Mouse (Mus musculus): ENCODE results near the gene Ppib.

Ppib gene

GRCm38 (mm10) chr9:66059583-66060307, at the start of gene Ppib:
Ppib (plus strand) TSS chr9:66060222.
- peak; percentile 97 to 98 for DNase-seq (ENCODE audit: low spot score in 2 of 2)

DNA sequence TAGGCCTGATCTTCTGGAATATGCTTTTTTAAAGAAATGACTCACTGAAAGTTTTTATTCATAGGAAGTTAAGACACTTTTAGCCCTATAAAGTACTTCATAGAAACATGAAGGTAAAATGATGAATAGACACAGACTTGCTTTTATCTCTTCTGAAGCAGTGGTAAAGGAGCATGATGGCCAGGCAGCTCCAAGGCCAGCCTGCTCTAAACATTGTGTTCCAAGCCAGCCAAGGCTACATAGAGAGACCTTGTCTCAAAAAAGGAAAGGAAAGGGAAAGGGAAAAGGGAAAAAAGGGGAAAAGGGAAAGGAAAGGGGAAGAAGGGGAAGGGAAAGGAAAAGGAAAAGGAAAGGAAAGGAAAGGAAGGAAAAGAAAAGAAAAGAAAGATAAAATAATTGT, 39.4 kb upstream of the Ppib start:
- DNase-seq (ENCODE audit: low spot score in 2 of 2): no peak

- no peak for DNase-seq (ENCODE audit: low spot score in 2 of 2)
Measured at GRCm38 (mm10) chr9:66038082-66038481, 21.9 kb upstream of the Ppib start.

GRCm38 (mm10) chr9:66038581-66038980, 21.4 kb upstream of the Ppib start:
- no peak for DNase-seq (ENCODE audit: low spot score in 2 of 2)

DNA sequence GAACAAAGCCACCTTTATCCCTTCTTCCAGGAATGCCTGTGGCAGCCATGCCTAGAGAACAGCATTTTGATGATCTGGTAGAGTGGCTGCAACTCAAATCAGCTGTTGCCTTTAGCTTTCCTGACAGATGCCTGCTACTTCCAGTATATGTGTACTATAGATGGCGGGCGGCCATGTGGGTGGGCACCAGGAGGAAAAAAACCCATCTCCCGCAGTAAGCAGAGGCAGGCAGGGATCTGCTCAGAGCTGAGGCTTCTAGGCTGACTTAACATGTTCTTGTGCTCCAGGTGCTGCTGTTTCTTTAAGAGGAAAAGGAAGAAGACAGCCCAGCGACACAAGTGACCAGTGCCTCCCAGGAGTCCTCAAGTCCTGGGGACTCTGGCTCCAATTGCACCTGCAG, 20.7 kb upstream of the Ppib start:
- DNase-seq (ENCODE audit: low spot score in 2 of 2): no peak

- no peak for DNase-seq (ENCODE audit: low spot score in 2 of 2)
Measured at GRCm38 (mm10) chr9:66040801-66041200, 19.2 kb upstream of the Ppib start.

DNA sequence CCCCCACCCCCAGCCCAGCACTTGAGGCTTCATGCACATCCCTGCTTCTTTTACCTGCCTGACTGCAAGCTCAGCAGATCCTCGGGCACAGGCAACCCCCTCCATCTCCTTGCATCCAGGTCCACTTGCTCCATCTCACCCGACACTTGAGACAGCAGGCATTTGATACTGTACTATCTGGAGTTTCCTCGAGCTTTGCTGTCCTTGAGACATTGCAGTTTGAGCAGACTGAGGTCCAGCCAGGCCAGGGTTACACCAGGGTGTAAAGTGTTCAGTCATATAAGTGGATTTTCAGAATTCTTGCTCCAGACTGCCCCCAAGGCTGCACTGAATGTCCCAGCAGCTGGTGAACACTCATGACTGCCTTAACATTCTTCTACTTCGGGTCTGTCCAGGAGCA, 17.7 kb upstream of the Ppib start:
- DNase-seq (ENCODE audit: low spot score in 2 of 2): no peak

- DNase-seq (ENCODE audit: low spot score in 2 of 2): no peak
Measured at GRCm38 (mm10) chr9:66043241-66043640, 16.8 kb upstream of the Ppib start.

GRCm38 (mm10) chr9:66049931-66050601, 10.0 kb upstream of the Ppib start:
- DNase-seq (ENCODE audit: low spot score in 2 of 2): no peak

DNA sequence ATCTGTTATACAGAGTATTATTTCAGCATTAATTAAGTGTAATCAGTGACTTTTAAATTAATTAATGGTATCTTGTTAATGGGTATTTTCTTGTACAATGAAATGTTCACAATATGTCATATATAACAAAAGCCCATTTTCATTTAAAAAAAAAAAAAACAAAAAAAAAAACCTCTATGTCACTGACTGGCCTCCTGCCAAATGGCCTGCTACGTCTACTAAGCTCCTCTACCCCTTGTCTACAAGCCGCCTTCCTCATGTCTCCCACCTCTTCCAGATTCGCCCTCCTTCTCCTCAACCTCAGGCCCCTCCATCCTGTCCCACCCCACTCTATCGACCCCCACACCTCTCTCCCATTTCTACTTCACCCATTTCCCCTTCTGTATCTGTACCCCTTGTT, 8.5 kb upstream of the Ppib start:
- no peak for DNase-seq (ENCODE audit: low spot score in 2 of 2)

GRCm38 (mm10) chr9:66052731-66053130, 7.3 kb upstream of the Ppib start:
- no peak for DNase-seq (ENCODE audit: low spot score in 2 of 2)

DNA sequence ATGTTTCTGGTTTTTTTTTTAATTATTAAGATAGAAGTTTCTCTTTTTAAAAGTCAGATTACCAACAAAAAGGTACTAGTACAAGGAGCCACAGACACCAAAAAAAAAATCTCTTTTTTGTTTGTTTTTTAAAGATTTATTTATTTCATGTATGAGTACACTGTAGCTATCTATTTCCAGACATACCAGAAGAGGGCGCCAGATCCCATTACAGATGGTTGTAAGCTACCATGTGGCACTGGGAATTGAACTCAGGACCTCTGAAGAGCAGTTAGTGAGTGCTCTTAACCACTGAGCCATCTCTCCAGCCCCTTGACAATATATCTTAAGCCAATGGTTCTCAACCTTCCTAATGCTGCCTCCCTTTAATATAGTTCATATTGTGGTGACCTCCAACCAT, 6.4 kb upstream of the Ppib start:
- no peak for DNase-seq (ENCODE audit: low spot score in 2 of 2)

DNA sequence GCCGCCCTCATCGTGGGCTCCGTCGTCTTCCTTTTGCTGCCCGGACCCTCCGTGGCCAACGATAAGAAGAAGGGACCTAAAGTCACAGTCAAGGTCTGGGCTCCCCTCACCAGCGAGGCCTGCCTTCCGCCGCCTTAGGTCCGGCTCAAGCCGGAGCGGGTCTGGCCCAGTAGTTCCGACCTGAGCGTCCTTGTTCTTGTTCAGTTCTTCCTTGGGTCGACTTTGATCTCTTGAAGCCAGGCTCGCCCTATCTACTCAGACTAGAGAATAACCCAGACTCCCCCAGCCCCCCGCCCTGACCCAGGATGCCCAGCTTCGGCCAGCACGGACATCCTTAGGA, 256 bp downstream of the Ppib start:
- no peak for DNase-seq (ENCODE audit: low spot score in 2 of 2)

DNA sequence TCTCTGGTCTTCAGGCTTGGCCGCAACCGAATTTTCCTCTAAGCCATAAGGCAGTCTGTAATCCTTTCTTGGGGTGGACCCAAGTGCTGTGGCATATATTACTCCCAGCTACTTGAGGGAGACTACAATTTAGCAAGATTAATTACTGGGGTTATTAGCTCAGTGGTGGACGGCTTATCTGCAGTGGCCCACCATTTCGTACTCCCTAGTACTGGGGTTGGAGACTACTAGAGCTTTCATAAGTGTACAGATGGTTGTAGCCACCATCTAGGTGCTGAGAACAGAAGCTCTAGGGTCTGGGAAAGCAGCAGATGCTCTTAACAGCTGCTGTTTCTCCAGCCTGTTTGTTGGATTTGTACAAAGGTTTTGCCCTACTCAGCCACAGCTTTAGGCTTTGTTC, 964 bp downstream of the Ppib start:
- no peak for DNase-seq (ENCODE audit: low spot score in 2 of 2)

- DNase-seq (ENCODE audit: low spot score in 2 of 2): no peak
Measured at GRCm38 (mm10) chr9:66061656-66062055, 1.6 kb downstream of the Ppib start.

DNA sequence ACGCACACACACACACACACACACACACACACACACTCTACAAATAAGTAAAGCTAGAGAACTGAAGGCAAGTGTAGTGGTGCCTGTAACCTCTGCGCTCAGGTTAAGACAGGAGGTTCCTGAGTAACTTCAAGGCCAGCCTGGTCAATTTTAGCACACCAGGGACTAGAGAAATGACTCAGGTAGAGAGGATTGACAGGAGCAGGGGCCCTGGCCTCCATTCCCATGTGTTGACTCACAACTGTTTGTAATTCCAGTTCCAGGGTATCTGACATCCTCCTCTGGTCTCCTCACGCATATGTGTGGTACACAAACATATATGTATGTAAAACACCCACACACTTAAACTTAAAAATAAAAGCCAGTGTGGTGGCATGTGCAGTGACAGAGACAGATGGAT, 3.4 kb downstream of the Ppib start:
- no peak for DNase-seq (ENCODE audit: low spot score in 2 of 2)

- no peak for DNase-seq (ENCODE audit: low spot score in 2 of 2)
Measured at GRCm38 (mm10) chr9:66064316-66064715, 4.3 kb downstream of the Ppib start.

GRCm38 (mm10) chr9:66066791-66067190, 6.8 kb downstream of the Ppib start:
- no peak for DNase-seq (ENCODE audit: low spot score in 2 of 2)

DNA sequence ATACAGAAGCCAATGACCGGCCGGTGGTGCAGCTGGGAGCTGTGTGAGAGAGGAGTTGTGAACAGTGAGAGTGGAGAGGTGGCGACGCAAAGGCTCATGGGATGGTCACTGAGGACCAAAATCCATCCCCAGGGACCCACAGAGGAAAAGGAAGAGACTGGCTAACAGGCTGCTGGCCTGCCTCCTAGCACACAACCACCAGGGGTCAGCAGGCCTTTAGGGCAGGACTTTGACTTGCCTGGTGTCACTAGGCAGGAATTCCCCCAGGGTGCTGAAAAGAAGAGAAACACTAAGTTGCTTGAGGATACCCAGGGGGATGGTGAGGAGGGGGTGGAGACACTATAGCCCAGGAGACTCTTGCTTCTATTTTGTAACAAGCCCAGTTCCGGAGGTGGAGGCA, 7.5 kb downstream of the Ppib start:
- peak in 1 of 2 experiments; percentile 36 for DNase-seq (ENCODE audit: low spot score in 2 of 2)

GRCm38 (mm10) chr9:66068056-66068455, 8.0 kb downstream of the Ppib start:
- no peak for DNase-seq (ENCODE audit: low spot score in 2 of 2)

DNA sequence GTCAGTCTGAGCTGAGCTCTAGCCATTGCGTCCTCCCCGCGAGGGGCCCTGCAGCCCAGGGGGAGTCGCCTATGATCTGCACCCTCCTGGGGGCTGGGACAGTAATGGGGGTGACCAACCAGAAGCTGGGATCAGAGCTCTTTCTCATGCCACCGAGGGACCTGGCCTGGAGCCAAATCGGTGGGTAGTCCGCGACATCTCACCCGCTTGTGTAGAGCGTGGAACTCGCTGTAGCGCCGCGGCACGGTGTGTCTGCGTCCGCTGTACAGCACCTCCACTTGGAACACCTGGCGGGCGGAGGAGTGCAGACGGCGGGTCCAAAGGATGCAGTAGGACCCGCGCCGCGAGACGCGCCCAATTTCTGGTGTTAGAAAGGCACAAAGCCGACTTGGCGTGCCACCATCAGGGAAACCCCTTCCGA, 9.0 kb downstream of the Ppib start:
- peak in 1 of 2 experiments; percentile 37 for DNase-seq (ENCODE audit: low spot score in 2 of 2)

- peak; percentile 65 to 73 for DNase-seq (ENCODE audit: low spot score in 2 of 2)
Measured at GRCm38 (mm10) chr9:66069583-66069982, 9.6 kb downstream of the Ppib start, which contains the start of gene Snx22. Snx22 (minus strand) TSS chr9:66069719.

DNA sequence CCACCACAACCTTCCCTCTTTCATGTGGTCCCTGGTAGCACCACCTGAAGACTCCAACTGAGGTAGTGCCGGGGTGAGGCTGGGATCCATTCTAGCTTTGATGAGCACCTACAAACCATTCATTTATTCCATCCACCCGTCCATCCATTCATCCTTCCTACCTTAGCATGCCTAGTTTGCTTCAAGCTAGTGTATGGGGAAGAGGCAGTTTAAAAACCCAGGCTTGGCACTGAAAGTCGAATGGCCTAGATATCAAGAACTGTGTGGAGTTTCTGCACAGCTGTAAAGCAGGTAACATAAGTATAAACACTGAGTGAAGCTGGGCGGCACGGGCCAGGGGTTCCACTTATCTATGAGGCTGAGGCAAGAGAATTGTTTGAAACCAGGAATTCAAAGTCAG, 10.1 kb downstream of the Ppib start:
- no peak for DNase-seq (ENCODE audit: low spot score in 2 of 2)

- no peak for DNase-seq (ENCODE audit: low spot score in 2 of 2)
Measured at GRCm38 (mm10) chr9:66072754-66073153, 12.7 kb downstream of the Ppib start.

Measured in frontal cortex, postnatal 10 days (tissue).